Mouse (Mus musculus) inflammation-experienced regulatory T-cells, adult 6 months (primary cell): Measurements from ENCODE around the gene Fmod. TPM values are rescaled to one million over a fixed set of nuclear protein-coding genes. Genes with fewer than 3 reads are reported as not detected.

Experiments used
- ATAC-seq: one replicate; pipeline ENCODE4 v1.8.0; 2017
- polyA plus RNA-seq, 3 experiments: library from polyadenylated mRNA; unstranded; fragments of 100-300 nt; shearing (Covaris generic); gene quantifications; one replicate each; pipeline ENCODE4 v1.2.1; 2017

Fmod gene
- not detected for polyA plus RNA-seq

GRCm38 (mm10) chr1:134037172-134037571 lies at the start of gene Fmod:
Fmod (plus strand) TSS chr1:134037254.
- no peak for ATAC-seq

DNA sequence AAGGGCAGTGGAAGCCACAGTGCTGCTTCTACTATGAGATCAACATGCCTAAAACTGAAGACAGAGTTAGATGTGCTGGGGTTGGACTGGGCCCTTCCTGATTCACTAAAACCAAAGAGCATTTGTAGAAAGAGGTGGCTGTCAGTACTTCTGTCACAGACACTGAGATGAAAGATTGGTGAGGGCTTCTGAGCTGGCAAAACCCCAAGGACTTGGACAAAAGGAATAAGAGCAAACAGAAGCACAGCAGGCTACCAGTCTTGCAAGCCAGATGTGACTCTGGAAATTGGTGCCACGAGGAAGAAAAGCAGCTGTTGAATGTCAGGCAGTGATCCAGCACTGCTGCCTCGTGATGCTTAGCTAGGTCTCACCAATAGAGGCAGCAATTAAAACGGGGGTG lies 48.2 kb upstream of the Fmod start:
- ATAC-seq = no peak

- ATAC-seq = no peak
Measured at GRCm38 (mm10) chr1:133991277-133991676, 45.8 kb upstream of the Fmod start.

DNA sequence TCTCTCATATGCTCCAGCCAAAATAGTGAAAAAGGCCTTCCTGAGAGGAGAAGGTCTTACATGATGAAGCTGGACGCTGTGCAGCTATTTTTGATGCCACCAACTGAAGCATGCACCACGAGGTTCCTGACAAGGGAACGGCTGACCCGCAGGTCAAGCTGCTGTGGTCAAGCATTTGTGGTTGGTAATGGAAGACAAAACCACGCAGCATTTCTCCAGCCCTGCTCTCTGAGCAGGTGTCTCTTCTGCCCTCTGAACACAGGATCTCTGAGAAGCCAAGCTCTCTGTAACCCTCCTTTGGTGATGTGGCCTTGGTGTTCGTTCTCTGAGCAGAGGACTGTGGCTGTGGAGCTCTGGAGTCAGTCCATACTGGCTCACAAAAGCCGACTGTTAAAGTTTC lies 31.6 kb upstream of the Fmod start:
- no peak for ATAC-seq

- ATAC-seq = no peak
Measured at GRCm38 (mm10) chr1:134006105-134006764, 30.8 kb upstream of the Fmod start.

DNA sequence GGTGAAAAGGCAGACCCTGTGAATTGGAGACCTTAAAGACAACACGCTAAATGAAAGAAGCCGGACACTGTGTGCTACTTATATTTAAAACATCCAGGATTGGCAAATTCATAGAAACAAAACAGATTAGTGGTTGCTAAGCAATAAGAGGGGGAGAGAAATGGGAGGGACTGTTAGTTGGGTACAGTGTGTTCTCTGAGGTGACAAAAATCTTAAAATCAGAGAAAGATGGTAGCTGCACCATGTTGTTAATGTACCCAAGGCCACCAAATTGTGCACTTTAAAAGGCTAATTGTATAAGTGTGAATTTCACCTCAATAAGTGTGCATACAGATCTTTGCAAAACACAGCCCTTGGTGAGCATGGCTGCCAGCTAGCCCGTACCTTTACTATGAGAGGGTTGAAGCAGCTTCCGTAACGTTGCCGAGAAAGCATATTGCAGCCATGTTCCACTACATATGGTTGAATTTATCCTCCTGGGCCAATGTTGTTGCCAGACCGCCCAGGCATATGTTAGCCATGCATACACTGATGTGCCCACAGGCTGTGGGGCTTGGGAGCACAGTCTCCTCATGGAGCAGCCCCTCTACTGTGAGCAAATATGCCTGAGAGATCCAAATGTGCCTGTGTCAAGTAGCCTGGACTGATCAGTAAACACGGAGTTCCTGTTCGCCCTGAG lies 12.6 kb upstream of the Fmod start:
- no peak for ATAC-seq

DNA sequence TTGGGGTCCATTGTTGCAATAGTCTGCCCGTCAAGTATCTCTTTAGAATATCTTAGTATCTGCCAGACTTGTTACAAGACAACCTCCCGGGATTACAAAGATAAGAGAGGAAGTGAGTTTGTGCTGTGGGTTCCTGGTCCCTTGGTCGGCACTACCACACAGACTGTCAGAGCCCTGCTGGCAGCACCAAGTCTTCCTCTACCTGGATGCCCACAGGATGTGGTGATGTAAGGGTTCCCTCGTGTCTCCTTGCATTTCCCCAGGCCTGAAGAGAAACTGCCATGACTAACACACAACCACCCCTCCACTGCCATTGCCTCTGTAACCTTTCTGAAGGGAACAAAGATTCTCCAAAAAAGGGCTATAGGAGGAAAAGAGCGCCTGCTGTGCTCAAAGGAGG lies 11.1 kb upstream of the Fmod start:
- no peak for ATAC-seq

DNA sequence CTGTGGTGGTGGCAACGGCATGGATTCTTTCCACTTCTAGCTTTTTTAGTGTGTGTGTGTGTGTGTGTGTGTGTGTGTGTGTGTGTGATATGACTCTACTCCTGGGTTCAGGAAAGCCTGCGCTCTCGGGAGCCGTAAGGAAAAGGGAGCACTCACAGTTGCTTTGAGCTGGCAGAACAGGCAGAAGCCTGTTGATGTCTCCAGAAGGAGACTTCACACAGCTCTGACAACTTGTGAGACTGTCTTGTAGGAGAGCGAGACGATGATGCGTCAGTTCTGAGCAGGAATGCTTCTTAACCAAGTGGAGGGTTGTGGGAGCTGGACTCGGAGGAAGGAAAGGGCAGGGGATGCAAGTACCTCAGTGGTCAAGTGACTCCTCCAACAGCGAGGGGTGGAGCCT lies 10.3 kb upstream of the Fmod start:
- no peak for ATAC-seq

DNA sequence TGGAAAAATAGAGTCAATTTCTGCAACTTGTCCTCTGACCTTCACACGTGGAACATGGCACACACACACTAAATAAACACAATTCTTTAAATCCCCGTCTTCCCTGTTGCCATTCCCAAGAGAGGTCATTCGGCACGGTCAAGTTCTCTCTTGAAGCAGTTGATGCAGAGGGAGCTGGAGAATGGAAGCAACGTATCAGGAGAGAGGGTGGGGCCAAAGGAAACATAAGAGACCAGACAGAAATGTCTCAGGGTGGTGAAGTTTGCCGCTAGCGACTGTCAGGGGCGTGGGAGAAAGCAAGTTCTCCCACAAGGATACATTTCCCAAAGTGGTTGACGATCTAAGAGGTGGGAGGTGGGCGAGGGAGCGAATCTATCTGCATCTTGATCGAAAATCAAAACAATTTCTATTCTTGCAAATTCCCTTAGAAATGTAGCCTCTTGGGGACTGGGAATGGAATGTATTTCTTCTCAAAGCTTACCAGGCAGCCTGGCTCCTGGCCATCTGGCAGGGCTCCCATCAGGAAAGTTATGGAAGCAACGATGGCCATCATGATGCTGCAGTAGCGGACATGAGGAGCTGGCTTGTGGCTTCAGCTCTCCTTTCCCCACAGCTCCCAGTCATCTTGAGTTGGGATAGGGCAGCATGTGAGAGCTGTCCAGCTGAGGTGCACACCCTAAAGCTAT lies 8.8 kb upstream of the Fmod start:
- ATAC-seq = no peak

GRCm38 (mm10) chr1:134036492-134036891 lies 562 bp upstream of the Fmod start:
- ATAC-seq = no peak

GRCm38 (mm10) chr1:134038336-134038735 lies 1.3 kb downstream of the Fmod start:
- no peak for ATAC-seq

- no peak for ATAC-seq
Measured at GRCm38 (mm10) chr1:134039361-134039760, 2.3 kb downstream of the Fmod start.

DNA sequence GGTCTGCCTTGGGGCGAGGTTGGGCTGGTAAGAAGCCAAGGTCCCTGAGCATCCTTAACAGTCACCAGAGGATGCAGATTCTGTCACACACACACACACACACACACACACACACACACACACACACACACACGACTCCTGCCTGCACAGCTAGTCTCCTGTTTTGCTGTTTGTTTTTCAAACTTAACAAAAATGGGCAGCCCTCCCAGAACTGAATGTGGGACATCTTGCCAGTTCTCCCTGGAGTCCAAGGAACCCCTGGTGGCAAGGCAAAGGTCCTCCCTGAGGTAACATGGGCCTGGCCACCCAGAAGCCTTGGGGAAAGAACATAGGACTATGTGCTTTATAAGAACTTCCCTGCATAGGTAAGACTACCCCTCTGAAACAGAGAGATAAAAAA lies 4.8 kb downstream of the Fmod start:
- no peak for ATAC-seq

DNA sequence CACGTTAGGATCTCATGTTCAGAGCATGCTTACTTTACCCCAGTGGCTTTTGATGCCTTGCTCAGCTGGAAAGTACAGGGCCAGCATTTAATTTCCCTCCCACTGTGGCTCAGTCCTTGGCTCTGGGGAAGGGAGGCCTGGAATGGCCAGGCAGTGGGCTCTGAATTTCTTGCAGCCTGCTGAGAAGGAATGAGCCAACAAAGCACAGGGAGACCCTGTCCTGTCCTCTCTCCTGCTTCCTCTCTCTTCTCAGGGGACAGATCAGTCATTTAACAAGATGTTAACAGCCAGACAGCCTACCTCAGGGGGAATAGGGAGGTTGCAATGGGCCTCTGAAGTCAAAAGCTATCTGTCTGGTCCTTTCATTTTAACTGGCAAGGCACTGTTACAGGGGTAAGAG lies 5.3 kb downstream of the Fmod start:
- ATAC-seq = no peak

DNA sequence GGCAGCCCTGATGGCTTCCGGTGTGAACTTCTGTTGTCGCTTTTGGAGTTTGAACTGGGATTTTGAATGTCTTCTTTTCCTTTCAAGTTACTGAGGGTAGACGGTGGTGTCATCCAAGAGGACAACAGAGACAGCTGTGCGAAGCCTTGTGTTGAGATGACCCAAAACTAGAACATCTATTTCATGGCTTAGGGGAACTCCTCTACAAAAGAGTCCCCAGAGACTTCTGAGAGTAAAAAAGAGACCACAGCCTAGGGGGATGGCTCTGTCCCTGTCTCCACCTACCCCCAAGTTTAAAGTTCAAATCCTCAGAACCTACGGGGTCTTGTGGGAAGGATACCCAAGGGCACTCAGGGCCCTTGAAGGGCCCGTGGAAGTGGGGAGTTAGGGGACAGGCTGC lies 7.8 kb downstream of the Fmod start:
- no peak for ATAC-seq

DNA sequence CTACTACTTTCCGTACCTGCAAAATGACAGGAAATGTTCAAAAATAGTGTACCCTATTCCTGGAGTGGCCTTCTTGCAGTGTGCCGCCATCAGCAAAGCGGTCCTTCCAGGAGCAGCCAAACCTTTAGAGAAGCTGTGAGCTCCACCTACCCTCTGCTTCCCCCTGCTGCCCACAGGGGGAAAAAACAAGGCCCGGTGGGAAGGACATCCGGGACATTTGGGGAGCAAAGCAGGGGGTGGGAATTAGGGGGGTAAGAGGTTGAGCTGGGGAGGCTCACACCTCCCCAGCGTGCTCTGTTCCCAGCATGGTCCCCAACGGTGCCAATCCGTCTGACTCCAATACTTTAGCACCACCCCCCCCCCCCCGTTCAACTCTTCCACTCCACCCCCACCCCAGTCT lies 8.9 kb downstream of the Fmod start:
- ATAC-seq = no peak

GRCm38 (mm10) chr1:134046387-134046786 lies 9.3 kb downstream of the Fmod start:
- no peak for ATAC-seq

GRCm38 (mm10) chr1:134047431-134047830 lies 10.4 kb downstream of the Fmod start:
- ATAC-seq = no peak

DNA sequence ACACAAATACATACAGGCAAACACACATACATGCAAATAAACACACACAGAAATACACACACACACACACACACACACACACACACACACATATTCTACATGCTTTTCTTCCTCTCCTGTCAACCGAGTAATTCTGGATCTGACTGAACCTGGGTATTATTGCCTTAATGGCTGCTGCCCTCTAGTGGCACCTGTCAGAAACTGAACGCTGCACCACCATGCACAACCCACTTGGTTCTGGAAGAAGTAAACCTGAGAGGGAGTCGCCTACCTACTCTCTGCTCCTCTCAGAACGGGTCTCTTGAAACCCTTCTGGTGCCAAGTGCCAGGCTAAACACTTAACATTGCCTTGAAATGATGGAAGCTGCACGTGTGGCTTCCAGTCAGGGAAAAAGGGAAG lies 11.7 kb downstream of the Fmod start:
- peak; percentile 63 for ATAC-seq

DNA sequence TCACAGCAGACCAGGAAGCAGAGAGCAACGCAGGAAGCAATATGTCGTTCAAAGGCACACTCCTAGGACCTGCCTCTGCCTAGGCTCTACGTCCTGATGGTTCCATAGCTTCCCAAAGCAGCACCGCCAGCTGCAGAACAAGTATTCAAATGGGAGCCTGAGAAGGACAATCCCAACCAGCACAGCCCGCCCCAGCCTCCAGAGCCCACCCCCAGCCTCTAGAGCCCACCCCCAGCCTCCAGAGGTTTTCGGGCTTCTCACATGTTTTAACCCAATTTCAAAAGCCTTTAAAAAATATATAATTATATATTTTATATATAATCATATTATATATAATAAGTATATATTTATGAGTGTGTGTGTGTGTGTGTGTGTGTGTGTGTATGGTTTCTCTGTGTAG lies 12.5 kb downstream of the Fmod start:
- ATAC-seq = no peak

GRCm38 (mm10) chr1:134053207-134053606 lies 16.2 kb downstream of the Fmod start:
- peak; percentile 89 for ATAC-seq

GRCm38 (mm10) chr1:134055058-134055457 lies 18.0 kb downstream of the Fmod start:
- ATAC-seq = no peak

DNA sequence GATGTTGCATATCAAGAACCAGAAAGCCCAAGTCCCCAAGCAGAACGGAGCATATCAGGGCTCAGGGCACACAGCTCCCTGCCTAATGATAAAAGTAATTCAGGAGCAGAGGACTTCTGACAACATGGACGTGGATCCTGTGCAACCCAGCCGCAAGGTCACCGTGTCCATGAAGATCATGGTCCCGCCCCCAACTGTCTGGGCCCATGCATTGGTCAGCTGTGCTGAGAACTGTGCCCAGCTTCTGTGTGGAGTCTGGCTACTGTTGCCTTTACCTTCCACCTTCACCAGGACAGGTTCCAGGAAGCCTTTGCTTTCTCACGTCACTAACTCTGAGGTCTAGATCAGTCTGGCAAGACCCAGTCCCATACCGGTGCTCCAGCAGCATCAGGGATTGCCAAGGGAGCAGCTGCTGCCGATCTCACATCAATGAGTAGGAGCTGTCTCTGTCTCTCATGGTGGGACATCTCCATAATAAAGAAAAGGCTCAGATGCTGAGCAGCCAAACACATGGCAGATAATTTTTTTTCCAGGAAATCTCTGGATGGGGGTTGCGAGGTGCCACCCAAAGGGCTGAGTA lies 18.7 kb downstream of the Fmod start:
- ATAC-seq = no peak

GRCm38 (mm10) chr1:134056285-134056684 lies 19.2 kb downstream of the Fmod start:
- no peak for ATAC-seq
